Mouse (Mus musculus) naive thymus-derived CD4-positive, alpha-beta T cell, adult 2 months (primary cell): ENCODE measurements around the gene Sdc3.

Experiments
- DNase-seq: peaks from one replicate; pipeline ENCODE4 v3.0.0-alpha.2; 2011; ENCODE audit warnings: low read depth

The Sdc3 gene

DNA sequence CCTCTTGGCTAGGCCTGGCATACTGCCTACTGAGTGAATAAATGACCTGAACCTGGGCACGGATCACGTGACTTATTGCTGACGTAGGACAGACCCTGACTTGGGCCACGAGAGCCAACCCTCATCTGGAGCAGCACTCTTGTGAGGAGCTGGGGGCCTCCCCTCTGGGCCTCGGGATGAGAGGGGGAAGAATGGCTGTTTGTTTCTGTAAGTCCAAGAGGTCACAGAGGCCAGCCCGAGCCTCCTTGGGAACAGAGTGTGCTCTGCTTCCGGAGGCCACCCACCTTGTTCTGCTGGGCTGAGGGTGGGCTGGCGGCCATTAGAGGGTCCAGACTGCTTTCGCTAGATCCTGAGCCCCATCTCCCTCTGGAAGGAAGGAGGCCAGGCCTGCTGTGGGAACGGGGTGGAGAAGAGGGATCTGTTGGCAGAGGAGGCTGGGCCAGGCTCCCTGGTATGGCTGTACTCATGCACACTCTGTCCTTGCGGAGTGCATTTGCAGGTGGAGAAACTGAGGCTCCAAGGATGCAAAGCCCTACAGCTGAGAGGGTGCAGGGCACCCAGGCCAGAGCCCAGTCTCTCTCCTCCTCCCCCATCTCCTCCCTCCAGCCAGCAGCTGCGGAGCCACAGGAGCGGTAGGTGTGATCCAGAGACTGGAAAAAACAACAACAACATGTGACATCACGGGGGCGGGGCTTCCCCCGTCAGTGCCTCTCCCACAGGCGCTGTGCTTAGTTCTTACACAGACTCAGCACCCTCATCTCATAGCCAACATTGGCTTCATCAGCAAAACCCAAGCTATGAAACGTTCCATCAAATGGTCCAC lies 36.7 kb downstream of the Sdc3 start:
- no peak for DNase-seq

DNA sequence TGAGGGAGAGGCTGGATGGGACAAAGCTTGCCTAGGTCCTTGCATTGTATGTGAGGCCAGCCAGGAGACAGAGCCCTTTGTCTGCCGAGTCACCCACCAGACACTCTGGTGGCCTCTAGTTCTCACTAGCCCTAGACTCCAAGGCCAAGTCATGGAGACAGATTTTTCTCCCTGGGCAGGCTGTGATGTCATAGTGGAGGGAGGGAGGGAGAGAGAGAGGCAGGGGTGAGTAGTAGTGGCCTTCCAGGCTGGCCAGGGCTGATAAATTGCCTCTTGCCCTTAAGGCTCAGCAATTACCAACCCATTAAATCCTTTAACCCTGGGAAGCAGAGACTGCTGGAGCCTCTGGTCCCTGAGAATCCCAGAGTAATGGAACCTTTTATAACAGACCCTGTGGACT lies 41.8 kb downstream of the Sdc3 start:
- no peak for DNase-seq

- DNase-seq, result no peak
These were observed 43.2 kb downstream of the Sdc3 start for GRCm38 (mm10) chr4:130835550-130835949.

GRCm38 (mm10) chr4:130836281-130837061 lies 44.1 kb downstream of the Sdc3 start:
- no peak for DNase-seq

- DNase-seq, result no peak
These were observed 46.2 kb downstream of the Sdc3 start for GRCm38 (mm10) chr4:130838585-130838984.

- DNase-seq, result no peak
These were observed 48.9 kb downstream of the Sdc3 start for GRCm38 (mm10) chr4:130841107-130841840.

- DNase-seq, result no peak
These were observed 56.5 kb downstream of the Sdc3 start for GRCm38 (mm10) chr4:130848814-130849213.

DNA sequence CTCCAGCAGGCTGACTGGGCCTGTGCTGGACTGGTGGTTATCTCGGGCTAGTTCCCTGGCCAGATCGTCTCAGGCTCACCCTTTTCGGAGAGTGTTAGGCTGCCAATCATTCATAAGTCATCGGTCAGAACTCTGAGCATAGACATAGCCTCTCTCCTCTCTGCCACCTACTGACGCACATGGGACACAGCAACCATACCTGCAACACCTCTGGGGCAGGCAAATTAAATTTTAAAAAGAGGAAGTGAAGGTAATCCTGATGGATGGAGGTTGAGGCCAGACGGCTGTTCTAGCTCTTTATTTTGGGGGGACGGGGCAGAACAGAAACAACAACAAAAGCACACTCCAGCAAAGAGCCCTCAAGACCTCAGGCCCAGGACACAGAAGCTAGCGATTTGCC lies 65.3 kb downstream of the Sdc3 start:
- no peak for DNase-seq

GRCm38 (mm10) chr4:130858880-130859279 lies 66.5 kb downstream of the Sdc3 start:
- DNase-seq, result no peak

DNA sequence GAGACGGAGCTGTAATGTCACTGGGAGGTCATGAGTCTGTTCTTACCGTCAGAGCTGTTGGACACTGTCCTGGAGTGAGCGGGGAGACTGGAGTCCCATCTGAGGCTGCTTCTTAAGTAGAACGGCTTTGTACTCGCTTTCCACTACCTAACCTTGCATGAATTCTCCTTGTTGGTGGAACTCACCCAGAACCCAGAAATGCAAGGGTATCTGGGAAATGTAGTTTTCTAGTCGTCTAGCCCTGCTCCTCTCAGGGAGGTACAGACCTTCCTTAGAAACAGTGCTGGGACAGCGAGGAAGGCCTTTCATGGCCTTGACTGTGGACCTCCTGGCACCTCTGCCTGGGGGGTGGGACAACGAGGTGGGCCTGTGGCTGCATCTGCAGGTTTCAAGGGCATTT lies 67.1 kb downstream of the Sdc3 start:
- DNase-seq, result no peak

- DNase-seq, result no peak
These were observed 68.7 kb downstream of the Sdc3 start for GRCm38 (mm10) chr4:130860902-130861652.

- DNase-seq, result no peak
These were observed 69.4 kb downstream of the Sdc3 start for GRCm38 (mm10) chr4:130861653-130862208.

GRCm38 (mm10) chr4:130862538-130862937 lies 70.2 kb downstream of the Sdc3 start:
- DNase-seq, result no peak

- DNase-seq, result no peak
These were observed 73.1 kb downstream of the Sdc3 start for GRCm38 (mm10) chr4:130865460-130865859.

- DNase-seq, result no peak
These were observed 73.6 kb downstream of the Sdc3 start for GRCm38 (mm10) chr4:130865901-130866371.

DNA sequence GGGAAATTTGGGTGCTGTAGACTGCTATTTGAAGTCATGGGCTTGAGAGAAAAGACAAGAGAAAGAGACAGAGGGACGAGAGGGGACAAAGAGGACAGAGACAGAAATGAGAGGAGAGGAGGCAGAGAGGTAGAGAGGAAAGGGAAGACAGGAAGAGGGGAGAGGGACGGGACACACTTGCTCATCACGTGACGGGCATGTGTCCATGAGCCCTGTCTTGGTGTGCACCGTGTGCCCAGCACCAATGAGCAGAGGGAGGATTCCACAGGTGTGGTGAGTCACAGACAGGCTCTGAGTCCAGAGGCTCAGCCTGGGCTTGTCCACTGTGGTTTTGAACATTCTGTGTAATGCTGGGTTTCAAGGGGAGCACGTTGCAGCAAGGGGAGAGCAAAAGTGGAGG lies 75.6 kb downstream of the Sdc3 start:
- no peak for DNase-seq

- no peak for DNase-seq
These were observed 76.5 kb downstream of the Sdc3 start for GRCm38 (mm10) chr4:130868803-130869202.

DNA sequence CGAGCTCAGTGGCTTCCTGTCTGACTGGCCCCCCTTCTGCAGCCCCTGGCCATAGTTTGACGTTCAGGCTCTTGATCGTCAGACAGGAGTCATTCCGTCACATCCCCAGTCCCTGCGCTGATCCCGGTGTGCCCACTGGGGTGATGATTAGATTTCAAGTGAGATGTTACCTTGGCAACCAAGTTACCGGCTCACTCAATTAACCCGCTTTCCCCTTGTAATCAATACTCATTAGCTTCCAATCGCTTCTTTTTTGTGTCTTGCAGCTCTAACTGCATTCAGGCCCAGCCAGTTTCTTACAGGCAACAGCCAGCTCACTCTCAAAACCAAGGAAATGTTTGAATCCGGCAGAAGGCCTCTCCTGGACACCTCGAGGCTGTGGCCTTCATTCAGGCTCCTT lies 80.1 kb downstream of the Sdc3 start:
- DNase-seq, result no peak

- no peak for DNase-seq
These were observed 81.1 kb downstream of the Sdc3 start for GRCm38 (mm10) chr4:130873440-130873839.

- DNase-seq, result no peak
These were observed 82.3 kb downstream of the Sdc3 start for GRCm38 (mm10) chr4:130874601-130875000.
